Mouse (Mus musculus): Measurements from ENCODE around the gene Bank1. TPM values are rescaled to one million over a fixed set of nuclear protein-coding genes. Genes with fewer than 3 reads are reported as not detected.
A peak's percentile ranks its signal among the peaks of the same experiment; 100 is the strongest.
"Not testable (repeated sequence)": the region's sequence is repeated elsewhere in the genome, so short reads cannot be mapped to it uniquely, and the experiment has no call there.

Gene Bank1
- polyA plus RNA-seq, 1 experiment from 2014 or later, result 1.5 TPM

GRCm38 (mm10) chr3:136331135-136331534, 5.3 kb upstream of the Bank1 start:
- DNase-seq (ENCODE audit: low spot score) (no peak), ATAC-seq (ENCODE audit: low FRiP score) (no peak)
- H3K9ac ChIP-seq (ENCODE audit: low read depth, low read length), result no peak overlapping the region
- no peak overlapping the region for H3K27ac ChIP-seq (ENCODE audit: low read depth, low read length)
- H3K4me1 ChIP-seq (replicated peaks; ENCODE audit: control insufficient read depth, insufficient read depth, low read length), result no peaks in the 10 kb centered on the region
- H3K4me3 ChIP-seq (ENCODE audit: low read depth, low read length), result no peak overlapping the region
- 80% methylated on average over 2 of the region's 2 CpGs for WGBS
- H3K27me3 ChIP-seq (ENCODE audit: control insufficient read depth, insufficient read depth, low read length), result no peaks in the 10 kb centered on the region; the same call in 1 of the 2 replicates
- no peak overlapping the region for H3K4me2 ChIP-seq (replicated peaks; ENCODE audit: low read depth, low read length)
- H3K36me3 ChIP-seq (ENCODE audit: control insufficient read depth, insufficient read depth, low read length), result no peaks in the 10 kb centered on the region
- no peaks in the 10 kb centered on the region for H3K9me3 ChIP-seq (ENCODE audit: control insufficient read depth, low read length)

- Histone ChIP-seq H3K27ac (ENCODE audit: low read depth, low read length) (no peak overlapping the region), H3K9me3 (ENCODE audit: control insufficient read depth, low read length) (no peaks in the 10 kb centered on the region), H3K4me3 (ENCODE audit: low read depth, low read length) (no peak overlapping the region), H3K36me3 (ENCODE audit: control insufficient read depth, insufficient read depth, low read length) (no peaks in the 10 kb centered on the region), H3K9ac (ENCODE audit: low read depth, low read length) (no peak overlapping the region), H3K4me2 (replicated peaks; ENCODE audit: low read depth, low read length) (no peak overlapping the region), H3K4me1 (replicated peaks; ENCODE audit: control insufficient read depth, insufficient read depth, low read length) (no peaks in the 10 kb centered on the region), H3K27me3 (ENCODE audit: control insufficient read depth, insufficient read depth, low read length) (peaks cover 4% of the 10 kb centered on the region; the same call in 1 of the 2 replicates)
- ATAC-seq (ENCODE audit: low FRiP score), result no peak
- DNase-seq (ENCODE audit: low spot score), result no peak
Observed at GRCm38 (mm10) chr3:136330043-136330442, 4.2 kb upstream of the Bank1 start.

GRCm38 (mm10) chr3:136329133-136329532, 3.3 kb upstream of the Bank1 start:
- H3K4me1 ChIP-seq (replicated peaks; ENCODE audit: control insufficient read depth, insufficient read depth, low read length), result no peaks in the 10 kb centered on the region
- no peaks in the 10 kb centered on the region for H3K36me3 ChIP-seq (ENCODE audit: control insufficient read depth, insufficient read depth, low read length)
- no peak overlapping the region for H3K4me3 ChIP-seq (ENCODE audit: low read depth, low read length)
- H3K27me3 ChIP-seq (ENCODE audit: control insufficient read depth, insufficient read depth, low read length), result peaks cover 4% of the 10 kb centered on the region; the same call in 1 of the 2 replicates
- H3K9me3 ChIP-seq (ENCODE audit: control insufficient read depth, low read length), result no peaks in the 10 kb centered on the region
- peak; percentile 72 for ATAC-seq (ENCODE audit: low FRiP score)
- H3K9ac ChIP-seq (ENCODE audit: low read depth, low read length), result no peak overlapping the region
- peak; percentile 30 for DNase-seq (ENCODE audit: low spot score)
- H3K4me2 ChIP-seq (replicated peaks; ENCODE audit: low read depth, low read length), result no peak overlapping the region
- WGBS, result 41% methylated on average over 6 of the region's 6 CpGs
- H3K27ac ChIP-seq (ENCODE audit: low read depth, low read length), result no peak overlapping the region

- not testable (repeated sequence) for H3K9me3 ChIP-seq (ENCODE audit: control insufficient read depth, low read length); ATAC-seq (ENCODE audit: low FRiP score)
- 89% methylated on average over 6 of the region's 6 CpGs for WGBS
Observed at GRCm38 (mm10) chr3:136324716-136325115, 1.1 kb downstream of the Bank1 start.

GRCm38 (mm10) chr3:136321936-136322335, 3.9 kb downstream of the Bank1 start:
- H3K9ac ChIP-seq (ENCODE audit: low read depth, low read length), result no peak overlapping the region
- H3K4me2 ChIP-seq (replicated peaks; ENCODE audit: low read depth, low read length), result no peak overlapping the region
- no peak for ATAC-seq (ENCODE audit: low FRiP score)
- no peaks in the 10 kb centered on the region for H3K4me1 ChIP-seq (replicated peaks; ENCODE audit: control insufficient read depth, insufficient read depth, low read length)
- no peak overlapping the region for H3K4me3 ChIP-seq (ENCODE audit: low read depth, low read length)
- no peaks in the 10 kb centered on the region for H3K36me3 ChIP-seq (ENCODE audit: control insufficient read depth, insufficient read depth, low read length)
- 93% methylated on average over 3 of the region's 3 CpGs for WGBS
- no peak overlapping the region for H3K27ac ChIP-seq (ENCODE audit: low read depth, low read length)
- DNase-seq (ENCODE audit: low spot score), result no peak
- H3K27me3 ChIP-seq (ENCODE audit: control insufficient read depth, insufficient read depth, low read length), result 0 out of 2 replicates have a peak, but pooled peaks cover 4% of the 10 kb centered on the region
- H3K9me3 ChIP-seq (ENCODE audit: control insufficient read depth, low read length), result no peaks in the 10 kb centered on the region

More at GRCm38 (mm10) chr3:136324716-136325115, 1.1 kb downstream of the Bank1 start:
- H3K4me3 ChIP-seq (ENCODE audit: low read depth, low read length); H3K9ac ChIP-seq (ENCODE audit: low read depth, low read length); H3K27ac ChIP-seq (ENCODE audit: low read depth, low read length); H3K4me1 ChIP-seq (replicated peaks; ENCODE audit: control insufficient read depth, insufficient read depth, low read length); H3K4me2 ChIP-seq (replicated peaks; ENCODE audit: low read depth, low read length); H3K36me3 ChIP-seq (ENCODE audit: control insufficient read depth, insufficient read depth, low read length); DNase-seq (ENCODE audit: low spot score); H3K27me3 ChIP-seq (ENCODE audit: control insufficient read depth, insufficient read depth, low read length): not testable (repeated sequence)

GRCm38 (mm10) chr3:136308487-136308886, 17.4 kb downstream of the Bank1 start:
- ATAC-seq (ENCODE audit: low FRiP score) (no peak), DNase-seq (ENCODE audit: low spot score) (no peak)
- H3K4me1 ChIP-seq (replicated peaks; ENCODE audit: control insufficient read depth, insufficient read depth, low read length), result no peaks in the 10 kb centered on the region
- no peaks in the 10 kb centered on the region for H3K9me3 ChIP-seq (ENCODE audit: control insufficient read depth, low read length)
- H3K36me3 ChIP-seq (ENCODE audit: control insufficient read depth, insufficient read depth, low read length), result no peaks in the 10 kb centered on the region
- H3K9ac ChIP-seq (ENCODE audit: low read depth, low read length), result no peak overlapping the region
- WGBS, result 91% methylated on average over 1 of the region's 1 CpGs
- H3K27ac ChIP-seq (ENCODE audit: low read depth, low read length), result no peak overlapping the region
- H3K27me3 ChIP-seq (ENCODE audit: control insufficient read depth, insufficient read depth, low read length), result no peaks in the 10 kb centered on the region
- H3K4me2 ChIP-seq (replicated peaks; ENCODE audit: low read depth, low read length), result no peak overlapping the region
- H3K4me3 ChIP-seq (ENCODE audit: low read depth, low read length), result no peak overlapping the region

- Histone ChIP-seq H3K4me1 (replicated peaks; ENCODE audit: control insufficient read depth, insufficient read depth, low read length) (no peaks in the 10 kb centered on the region), H3K9ac (ENCODE audit: low read depth, low read length) (no peak overlapping the region), H3K4me3 (ENCODE audit: low read depth, low read length) (no peak overlapping the region), H3K27ac (ENCODE audit: low read depth, low read length) (no peak overlapping the region), H3K4me2 (replicated peaks; ENCODE audit: low read depth, low read length) (no peak overlapping the region), H3K36me3 (ENCODE audit: control insufficient read depth, insufficient read depth, low read length) (no peaks in the 10 kb centered on the region), H3K9me3 (ENCODE audit: control insufficient read depth, low read length) (no peaks in the 10 kb centered on the region), H3K27me3 (ENCODE audit: control insufficient read depth, insufficient read depth, low read length) (no peaks in the 10 kb centered on the region)
- ATAC-seq (ENCODE audit: low FRiP score) (no peak), DNase-seq (ENCODE audit: low spot score) (no peak)
- 84% methylated on average over 5 of the region's 5 CpGs for WGBS
Observed at GRCm38 (mm10) chr3:136306564-136307158, 19.2 kb downstream of the Bank1 start.

GRCm38 (mm10) chr3:136302541-136302940, 23.3 kb downstream of the Bank1 start:
- H3K4me3 ChIP-seq (ENCODE audit: low read depth, low read length), result no peak overlapping the region
- H3K4me1 ChIP-seq (replicated peaks; ENCODE audit: control insufficient read depth, insufficient read depth, low read length), result no peaks in the 10 kb centered on the region
- H3K9me3 ChIP-seq (ENCODE audit: control insufficient read depth, low read length), result no peaks in the 10 kb centered on the region
- no peak for DNase-seq (ENCODE audit: low spot score)
- WGBS, result 53% methylated on average over 1 of the region's 1 CpGs
- no peak overlapping the region for H3K9ac ChIP-seq (ENCODE audit: low read depth, low read length)
- ATAC-seq (ENCODE audit: low FRiP score), result no peak
- no peak overlapping the region for H3K27ac ChIP-seq (ENCODE audit: low read depth, low read length)
- no peaks in the 10 kb centered on the region for H3K36me3 ChIP-seq (ENCODE audit: control insufficient read depth, insufficient read depth, low read length)
- H3K4me2 ChIP-seq (replicated peaks; ENCODE audit: low read depth, low read length), result no peak overlapping the region
- no peaks in the 10 kb centered on the region for H3K27me3 ChIP-seq (ENCODE audit: control insufficient read depth, insufficient read depth, low read length)

- not testable (repeated sequence) for H3K27ac ChIP-seq (ENCODE audit: low read depth, low read length); H3K9me3 ChIP-seq (ENCODE audit: control insufficient read depth, low read length); H3K9ac ChIP-seq (ENCODE audit: low read depth, low read length); H3K4me3 ChIP-seq (ENCODE audit: low read depth, low read length); H3K4me2 ChIP-seq (replicated peaks; ENCODE audit: low read depth, low read length); DNase-seq (ENCODE audit: low spot score); ATAC-seq (ENCODE audit: low FRiP score); H3K27me3 ChIP-seq (ENCODE audit: control insufficient read depth, insufficient read depth, low read length); H3K4me1 ChIP-seq (replicated peaks; ENCODE audit: control insufficient read depth, insufficient read depth, low read length); H3K36me3 ChIP-seq (ENCODE audit: control insufficient read depth, insufficient read depth, low read length)
- WGBS, result 85% methylated on average over 2 of the region's 2 CpGs
Observed at GRCm38 (mm10) chr3:136300810-136301209, 25.1 kb downstream of the Bank1 start.

Measured in hindbrain, embryonic 11.5 days (tissue).